Mouse (Mus musculus) liver, postnatal 0 days (tissue): Measurements from ENCODE around the gene Cfb. TPM values are rescaled to one million over a fixed set of nuclear protein-coding genes. Genes with fewer than 3 reads are reported as not detected.

Experiments used
- ATAC-seq: fragments of 200-750 bp; cut with Nextera tagmentation; 2 replicates; pipeline ENCODE4 v1.8.0; 2017; ENCODE audit warnings: mild to moderate bottlenecking, moderate library complexity
- DNase-seq: peaks from one replicate; pipeline ENCODE4 v3.0.0-alpha.2; 2016
- H3K27ac ChIP-seq: fragments of 300-500 bp; sonication (generic); 2 replicates; pipeline ENCODE4 v1.5.1; 2014; ENCODE audit warnings: antibody characterized with exemption, moderate library complexity, mild to moderate bottlenecking, low read depth
- H3K27me3 ChIP-seq: fragments of 300-500 bp; sonication (generic); 2 replicates; pipeline ENCODE4 v1.6.1; 2014; ENCODE audit warnings: low read length, control low read depth, mixed read lengths; ENCODE audit not compliant: insufficient read depth
- H3K36me3 ChIP-seq: fragments of 300-500 bp; sonication (generic); replicated peaks from 2 replicates; pipeline ENCODE4 v1.6.1; 2014; ENCODE audit warnings: mild to moderate bottlenecking, control low read depth, low read length, moderate library complexity, mixed read lengths; ENCODE audit not compliant: insufficient read depth
- H3K4me1 ChIP-seq: fragments of 300-500 bp; sonication (generic); 2 replicates; pipeline ENCODE4 v1.6.1; 2014; ENCODE audit warnings: antibody characterized with exemption, mild to moderate bottlenecking, control low read depth; ENCODE audit not compliant: insufficient read depth
- H3K4me2 ChIP-seq: fragments of 300-500 bp; sonication (generic); 2 replicates; pipeline ENCODE4 v1.6.1; 2014; ENCODE audit warnings: low read depth, mild to moderate bottlenecking, low read length, moderate library complexity, mixed read lengths
- H3K4me3 ChIP-seq: fragments of 300-500 bp; sonication (generic); 2 replicates; pipeline ENCODE4 v1.5.1; 2014; ENCODE audit warnings: low read depth, low read length
- H3K9ac ChIP-seq: fragments of 300-500 bp; sonication (generic); replicated peaks from 2 replicates; pipeline ENCODE4 v1.6.1; 2014; ENCODE audit warnings: mild to moderate bottlenecking, moderate library complexity
- H3K9me3 ChIP-seq: fragments of 300-500 bp; sonication (generic); 2 replicates; pipeline ENCODE4 v1.6.1; 2016; ENCODE audit warnings: mild to moderate bottlenecking, control low read depth, low read length, mixed read lengths
- CTCF ChIP-seq: sonication (generic); IDR thresholded peaks from 2 replicates; pipeline ENCODE4 v1.5.1; 2016; ENCODE audit warnings: antibody characterized with exemption, low read depth
- EP300 ChIP-seq: IDR thresholded peaks from 2 replicates; pipeline ENCODE4 v1.6.1; 2016; ENCODE audit warnings: antibody characterized with exemption, low read depth, mild to moderate bottlenecking
- WGBS: fragments of 180-500 bp; shearing (Covaris S2); extraction: QIAGEN DNeasy Blood & Tissue Kit; methylation state at CpG from one replicate; pipeline ENCODE4 v1.1.7; 2014; ENCODE audit not compliant: insufficient replicate concordance; 5-methylcytosine and 5-hydroxymethylcytosine counted together
- polyA plus RNA-seq: library from polyadenylated mRNA; unstranded; fragments of >200 nt; fragmentation: Nextera tagmentation; extraction: Ambion mirVana; gene quantifications from 2 replicates; pipeline ENCODE4 v1.2.1, GENCODE M21; 2015

Cfb gene
- polyA plus RNA-seq, 1 experiment from 2014 or later: 847 TPM

- Histone ChIP-seq H3K27ac (no peak overlapping the region), H3K27me3 (no peaks in the 10 kb centered on the region), H3K4me3 (no peak overlapping the region), H3K9ac (no peak overlapping the region), H3K36me3 (peaks cover 48% of the 10 kb centered on the region), H3K9me3 (no peaks in the 10 kb centered on the region), H3K4me2 (no peak overlapping the region), H3K4me1 (peaks cover 17% of the 10 kb centered on the region)
- WGBS: 33% methylated on average over 3 of the region's 3 CpGs
- DNase-seq (peak; percentile 63), ATAC-seq (peak; percentile 47; the same call in 1 of the 2 replicates)
- no peak for TF ChIP-seq EP300
- TF ChIP-seq CTCF: peak; percentile 88
These were observed 6.5 kb downstream of the Cfb start for GRCm38 (mm10) chr17:34855825-34856224.

- Histone ChIP-seq H3K9ac (no peak overlapping the region), H3K4me1 (peaks cover 17% of the 10 kb centered on the region), H3K9me3 (no peaks in the 10 kb centered on the region), H3K27me3 (no peaks in the 10 kb centered on the region), H3K36me3 (peaks cover 48% of the 10 kb centered on the region), H3K4me3 (no peak overlapping the region), H3K27ac (no peak overlapping the region), H3K4me2 (no peak overlapping the region)
- no peak for TF ChIP-seq CTCF
- 69% methylated on average over 3 of the region's 3 CpGs for WGBS
- DNase-seq (no peak), ATAC-seq (no peak)
These were observed 7.6 kb downstream of the Cfb start for GRCm38 (mm10) chr17:34854761-34855160.

- peaks cover 17% of the 10 kb centered on the region for H3K4me1 ChIP-seq
These were observed 8.8 kb downstream of the Cfb start for GRCm38 (mm10) chr17:34853511-34853910.

GRCm38 (mm10) chr17:34850517-34851125, 11.7 kb downstream of the Cfb start:
- peaks cover 13% of the 10 kb centered on the region for H3K4me1 ChIP-seq
- no peak for DNase-seq
- peak overlapping the region; percentile 72 for H3K4me3 ChIP-seq
- no peak for TF ChIP-seq CTCF
- no peak for TF ChIP-seq EP300
- peak overlapping the region; percentile 91 for H3K4me2 ChIP-seq
- peak overlapping the region; percentile 74 for H3K9ac ChIP-seq
- peak; percentile 16 for ATAC-seq
- H3K27ac ChIP-seq: peak overlapping the region; percentile 67
- no peaks in the 10 kb centered on the region for H3K9me3 ChIP-seq
- H3K36me3 ChIP-seq: peaks cover 46% of the 10 kb centered on the region
- no peaks in the 10 kb centered on the region for H3K27me3 ChIP-seq
- WGBS: 2% methylated on average over 25 of the region's 25 CpGs

More at GRCm38 (mm10) chr17:34853511-34853910, 8.8 kb downstream of the Cfb start:
- DNase-seq (no peak), ATAC-seq (no peak)
- Histone ChIP-seq H3K9ac (no peak overlapping the region), H3K27ac (no peak overlapping the region), H3K4me3 (no peak overlapping the region), H3K4me2 (no peak overlapping the region), H3K36me3 (peaks cover 44% of the 10 kb centered on the region), H3K9me3 (no peaks in the 10 kb centered on the region), H3K27me3 (no peaks in the 10 kb centered on the region)
- no peak for TF ChIP-seq CTCF
- no peak for TF ChIP-seq EP300
- WGBS: 65% methylated on average over 8 of the region's 8 CpGs

GRCm38 (mm10) chr17:34849722-34850516, 12.4 kb downstream of the Cfb start, which contains the start of the genes Skiv2l and Nelfe:
Gene Skiv2l (minus strand): TSS chr17:34850210.
Gene Nelfe (plus strand): TSS chr17:34850391.
- H3K27ac ChIP-seq: peak within 1 kb of the TSS; percentile 69
- peak within 1 kb of the TSS; percentile 72 for H3K4me3 ChIP-seq
- H3K9ac ChIP-seq: peak within 1 kb of the TSS; percentile 74
- 0 out of 2 replicates have a peak, but pooled peaks have one; percentile 9 for TF ChIP-seq CTCF
- peak; percentile 73; the same call in 1 of the 2 replicates for TF ChIP-seq EP300
- no peaks in the 10 kb centered on the region for H3K27me3 ChIP-seq
- H3K4me1 ChIP-seq: peaks cover 13% of the 10 kb centered on the region
- WGBS: 1% methylated on average over 63 of the region's 65 CpGs
- ATAC-seq: peak; percentile 97
- peak; percentile 99 for DNase-seq
- H3K9me3 ChIP-seq: no peaks in the 10 kb centered on the region
- H3K4me2 ChIP-seq: peak within 1 kb of the TSS; percentile 91
- H3K36me3 ChIP-seq: peaks cover 46% of the 10 kb centered on the region

- DNase-seq (no peak), ATAC-seq (no peak)
- Histone ChIP-seq H3K4me2 (no peak overlapping the region), H3K27ac (no peak overlapping the region), H3K4me3 (no peak overlapping the region), H3K9ac (no peak overlapping the region), H3K36me3 (peaks cover 42% of the 10 kb centered on the region), H3K4me1 (peaks cover 13% of the 10 kb centered on the region), H3K27me3 (no peaks in the 10 kb centered on the region), H3K9me3 (no peaks in the 10 kb centered on the region)
- TF ChIP-seq CTCF (no peak), EP300 (no peak)
- 90% methylated on average over 7 of the region's 7 CpGs for WGBS
These were observed 14.7 kb downstream of the Cfb start for GRCm38 (mm10) chr17:34847615-34848014.
